Mouse (Mus musculus) cerebellum, adult 2 months (tissue): ENCODE results near the gene Mip.

Source experiments
- CTCF ChIP-seq: fragments of 200-500 bp; IDR thresholded peaks from 2 replicates; pipeline ENCODE4 v1.5.1; 2011; ENCODE audit warnings: low read depth, mild to moderate bottlenecking, control low read depth, low read length, moderate library complexity, borderline replicate concordance; ENCODE audit not compliant: insufficient read depth
- POLR2A ChIP-seq: fragments of 200-500 bp; IDR thresholded peaks from 2 replicates; pipeline ENCODE4 v1.6.1; 2011; ENCODE audit warnings: low read length, control low read depth, borderline replicate concordance; ENCODE audit not compliant: insufficient read depth

- no peak for TF ChIP-seq POLR2A
- no peak for TF ChIP-seq CTCF
These were observed 574 bp upstream of the Mip start for GRCm38 (mm10) chr10:128225064-128225463.
